Mouse (Mus musculus): ENCODE data around the gene Apobr.

The Apobr gene

GRCm38 (mm10) chr7:126584506-126584977 lies at the start of gene Apobr:
Gene Apobr, plus strand, starts transcription at chr7:126584942.
- no peak for DNase-seq

- peak; percentile 4 to 49 for DNase-seq
Measured at GRCm38 (mm10) chr7:126535766-126536165, 49.0 kb upstream of the Apobr start.

- no peak for DNase-seq
Measured at GRCm38 (mm10) chr7:126536466-126536865, 48.3 kb upstream of the Apobr start.

- DNase-seq: peak; percentile 29 to 50
Measured at GRCm38 (mm10) chr7:126537820-126538585, 46.7 kb upstream of the Apobr start.

- DNase-seq: no peak
Measured at GRCm38 (mm10) chr7:126541661-126542060, 43.1 kb upstream of the Apobr start.

DNA sequence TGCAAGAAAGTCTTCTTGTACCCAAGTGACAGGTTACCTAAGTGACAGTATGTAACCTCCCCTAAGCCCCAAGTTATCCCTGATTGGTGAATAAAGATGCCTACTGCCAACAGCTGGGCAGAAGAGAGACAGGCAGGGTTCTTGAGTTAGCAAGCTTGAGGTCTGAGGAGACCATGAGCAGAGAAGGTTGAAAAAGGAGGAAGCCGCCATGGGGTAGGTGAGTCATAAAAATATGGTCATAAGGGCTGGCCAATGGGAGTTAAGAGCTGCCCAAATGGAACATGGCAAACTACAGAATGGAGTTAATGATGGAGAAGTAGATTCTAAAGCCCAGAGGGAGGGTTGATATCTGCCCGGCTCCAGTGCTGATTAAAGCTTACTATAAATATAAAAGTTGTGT lies 39.1 kb upstream of the Apobr start:
- no peak for DNase-seq

GRCm38 (mm10) chr7:126554796-126555195 lies 29.9 kb upstream of the Apobr start:
- peak; percentile 17 to 34 for DNase-seq

DNA sequence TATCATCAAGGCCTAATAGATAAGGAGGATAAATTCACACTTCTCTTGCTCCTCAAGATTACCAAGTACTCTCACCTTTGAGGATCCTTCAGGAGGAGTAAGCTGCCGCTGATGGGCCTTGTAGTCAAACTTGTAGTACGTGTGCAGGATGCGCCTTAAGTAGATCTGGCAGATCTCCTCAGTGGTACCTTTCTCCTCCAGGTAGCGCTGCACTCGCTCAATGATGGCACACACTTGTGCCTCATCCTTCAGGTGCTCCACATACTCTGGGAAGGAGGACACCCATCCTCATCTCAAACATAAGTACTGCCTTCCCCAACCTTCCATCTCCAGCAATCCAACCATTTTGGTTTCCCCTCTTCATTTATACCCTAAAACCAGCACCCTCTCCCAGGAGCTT lies 28.1 kb upstream of the Apobr start:
- DNase-seq: no peak

GRCm38 (mm10) chr7:126565693-126566092 lies 19.0 kb upstream of the Apobr start:
- DNase-seq: peak; percentile 33 to 43

- peak; percentile 90 to 94 for DNase-seq
Measured at GRCm38 (mm10) chr7:126566094-126566765, 18.5 kb upstream of the Apobr start, which contains the start of gene Eif3c. Gene Eif3c, minus strand, starts transcription at chr7:126566411.

GRCm38 (mm10) chr7:126576946-126577345 lies 7.8 kb upstream of the Apobr start:
- DNase-seq: peak; percentile 64 to 84

DNA sequence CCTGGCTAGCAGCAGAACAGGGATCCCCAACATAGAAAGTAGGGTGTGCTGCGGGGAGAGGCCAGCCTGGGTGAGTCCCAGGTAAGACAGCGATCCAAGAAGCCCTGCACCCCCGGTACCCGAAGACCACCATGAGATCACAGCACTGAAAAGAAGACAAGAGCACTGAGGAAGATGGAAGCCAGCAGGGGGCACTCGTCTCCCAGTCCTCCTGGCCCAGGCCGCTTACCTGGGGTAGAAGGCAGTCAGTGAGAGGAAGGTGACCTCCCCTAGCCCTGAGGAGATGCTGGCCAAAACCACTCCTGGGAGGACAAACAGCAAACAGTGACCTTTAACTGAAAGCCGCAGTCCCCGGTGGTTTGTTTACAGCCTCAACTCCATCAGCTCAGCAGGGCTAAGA lies 5.6 kb upstream of the Apobr start:
- DNase-seq: peak; percentile 74 to 88

- no peak for DNase-seq
Measured at GRCm38 (mm10) chr7:126581661-126582060, 3.1 kb upstream of the Apobr start.

DNA sequence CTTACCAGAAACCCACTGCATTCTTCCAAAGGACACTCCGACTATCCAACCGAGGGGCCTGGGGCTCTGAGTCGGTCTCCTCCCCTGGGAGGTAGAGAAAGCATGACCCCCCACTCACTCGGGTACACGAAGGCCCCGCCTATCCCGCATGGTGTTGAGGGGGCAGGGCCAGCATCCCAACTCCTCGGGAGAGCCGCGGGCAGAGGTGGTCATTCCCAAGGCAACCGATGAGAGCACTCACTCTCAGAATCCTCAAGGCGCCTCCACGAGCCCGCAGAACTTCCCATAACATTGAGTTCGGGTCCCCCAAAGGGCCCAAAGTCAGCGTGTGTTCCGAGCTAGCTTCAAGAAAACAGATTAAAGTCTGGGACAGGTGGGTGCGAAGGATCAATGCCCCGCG lies 2.0 kb upstream of the Apobr start:
- peak; percentile 44 to 59 for DNase-seq

DNA sequence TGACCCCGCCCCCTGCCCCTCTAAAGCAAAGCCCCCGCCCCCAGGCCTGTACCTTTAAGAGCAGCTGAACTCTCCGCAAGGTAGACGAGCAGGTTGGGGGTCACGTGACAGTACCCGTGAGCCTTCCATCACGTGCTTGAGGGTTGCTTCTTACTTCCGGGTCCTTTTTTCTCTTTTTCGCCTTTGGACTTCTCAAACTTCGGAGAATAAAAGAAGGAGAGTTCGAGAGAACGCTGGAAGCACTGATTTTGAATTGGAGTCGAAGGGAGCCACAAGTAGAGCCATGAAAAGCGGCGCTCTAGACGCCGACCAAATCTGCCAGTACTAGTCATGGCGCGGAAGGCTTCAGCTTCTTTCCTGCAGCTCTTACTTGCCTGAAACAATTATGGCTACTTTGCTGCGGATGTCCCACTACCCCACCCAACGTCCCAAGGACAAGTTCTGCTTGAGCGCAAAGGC lies 1.5 kb upstream of the Apobr start:
- DNase-seq: peak; percentile 94 to 96

DNA sequence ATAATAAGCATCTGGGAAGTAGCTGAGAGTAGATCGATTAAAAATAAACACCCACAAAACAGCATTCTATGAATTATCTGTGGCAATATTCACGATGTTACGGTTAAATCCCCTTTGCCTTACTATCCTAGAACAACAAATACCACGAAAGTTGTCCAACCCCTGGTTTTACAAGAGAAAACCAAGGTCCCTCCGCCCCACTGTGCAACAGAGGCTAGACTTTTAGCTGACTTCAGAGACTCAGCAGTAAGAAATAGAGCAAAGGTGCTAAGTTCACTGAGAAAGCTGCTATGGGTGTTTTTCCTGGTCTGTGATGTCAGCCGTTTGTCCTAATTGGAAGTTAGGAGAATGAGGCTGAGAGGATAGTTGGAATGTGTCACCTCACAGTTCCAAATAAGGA lies 981 bp upstream of the Apobr start:
- DNase-seq: no peak

DNA sequence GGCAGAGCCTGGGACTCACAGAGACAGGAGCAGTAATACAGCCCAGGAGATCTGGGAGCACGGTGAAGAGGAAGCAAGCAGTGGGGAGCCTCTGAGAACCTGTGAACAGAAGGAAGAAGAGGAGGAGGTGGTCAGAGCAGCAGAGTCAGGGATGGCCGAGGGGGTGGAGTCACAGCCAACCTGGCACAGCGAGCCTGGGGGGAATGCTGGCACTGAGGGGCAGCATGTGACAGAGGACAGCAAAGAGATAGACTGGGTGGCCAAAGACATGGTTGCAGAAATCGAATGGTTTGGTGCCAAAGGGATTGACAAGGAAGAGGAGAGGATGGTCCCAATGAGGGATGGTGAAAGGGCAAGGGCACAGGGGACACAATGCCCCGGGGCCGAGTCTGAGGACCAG lies 975 bp downstream of the Apobr start, which contains the start of gene Cln3:
Gene Cln3 (minus strand): TSS at position 101 of the 400 bp plus-strand sequence.
- no peak for DNase-seq

- DNase-seq: peak; percentile 81
Measured at GRCm38 (mm10) chr7:126586839-126587238, 2.1 kb downstream of the Apobr start.

DNA sequence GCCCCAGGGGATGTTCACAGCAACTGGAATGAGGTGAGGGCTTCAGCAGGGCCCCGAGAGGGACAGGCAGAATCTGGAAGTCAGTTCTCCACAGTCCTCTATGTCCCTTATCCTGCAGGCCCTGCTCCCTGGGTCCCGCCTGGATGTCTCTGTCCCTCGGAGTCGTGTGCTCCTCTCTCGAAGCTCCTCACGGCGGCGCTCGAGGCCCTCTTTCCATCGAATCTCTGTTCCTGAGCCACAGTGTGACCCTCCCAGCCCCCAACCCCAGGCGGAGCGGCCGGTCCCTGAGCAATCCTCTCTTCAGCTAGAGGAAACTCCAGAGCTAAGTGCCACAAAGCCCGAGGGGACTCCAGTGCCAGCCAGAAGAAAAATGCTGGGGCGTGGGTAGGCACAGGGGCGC lies 3.0 kb downstream of the Apobr start:
- peak in 1 of 2 experiments; percentile 68 for DNase-seq

GRCm38 (mm10) chr7:126594862-126595561 lies 10.3 kb downstream of the Apobr start, which contains the start of gene Il27:
Gene Il27, minus strand, starts transcription at chr7:126594941.
- DNase-seq: no peak

DNA sequence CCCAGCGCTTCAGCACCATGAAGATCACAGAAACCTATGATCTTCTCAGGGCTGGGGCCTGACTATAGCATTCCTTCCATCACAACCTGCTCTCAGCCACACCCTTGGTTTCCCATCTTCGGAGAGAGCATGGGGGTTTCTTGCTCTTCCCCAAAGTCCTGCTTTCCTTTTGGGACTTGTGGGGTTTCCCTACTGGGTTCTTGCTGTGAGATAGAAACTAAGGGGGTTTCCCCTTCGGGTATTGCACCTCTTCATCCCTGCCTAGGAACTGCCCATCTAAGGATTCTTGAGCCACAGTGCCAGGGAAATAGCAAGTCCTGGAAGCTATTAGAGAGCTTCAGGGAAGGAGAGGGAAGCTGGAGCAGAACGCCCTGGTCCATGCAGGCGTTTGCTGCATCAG lies 11.1 kb downstream of the Apobr start:
- no peak for DNase-seq

DNA sequence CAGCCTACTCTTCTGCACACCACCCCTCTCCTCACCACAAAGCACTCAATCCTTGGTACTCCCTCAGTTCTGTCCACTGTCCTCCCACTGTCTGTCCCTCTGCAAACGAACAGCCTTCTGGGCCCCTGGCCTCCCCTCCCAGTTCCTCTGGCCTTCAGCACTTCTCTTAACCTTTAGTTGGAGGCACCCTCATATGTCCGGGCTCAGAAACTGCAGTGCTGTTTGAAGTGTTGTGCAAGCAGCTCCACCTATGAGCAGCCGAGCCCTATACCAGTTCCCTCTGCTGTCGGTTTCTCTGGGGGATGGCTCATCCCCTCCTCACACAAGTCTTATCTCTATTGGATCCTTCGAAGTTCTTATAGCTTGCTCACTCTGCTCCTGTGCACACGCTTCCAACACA lies 11.7 kb downstream of the Apobr start:
- DNase-seq: no peak

DNA sequence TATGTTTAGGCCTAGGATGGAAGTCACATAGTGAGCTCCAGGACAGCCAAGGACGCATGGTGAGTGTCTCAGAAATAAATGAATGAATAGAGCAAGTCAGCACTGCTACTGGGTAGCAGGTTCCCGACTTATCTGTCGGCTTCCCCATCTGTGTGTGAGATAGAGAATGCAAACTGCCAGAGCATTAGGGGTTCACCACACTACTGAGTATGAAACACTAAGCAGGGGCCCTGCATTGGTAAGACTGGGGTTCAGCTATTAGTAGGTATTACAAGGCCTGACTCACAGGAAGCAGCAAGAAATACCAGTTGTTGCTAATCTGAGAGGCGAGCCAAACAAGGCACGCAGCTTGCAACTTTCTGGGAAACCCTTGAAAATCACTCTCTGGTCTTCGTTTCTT lies 14.2 kb downstream of the Apobr start:
- no peak for DNase-seq
